Mouse (Mus musculus) urinary bladder, postnatal 4 days (tissue): ENCODE results near the gene Tcp11l1.

ENCODE experiments used
- DNase-seq, 2 experiments: peaks; one replicate each; pipeline ENCODE4 v3.0.0; 2021 to 2022; ENCODE audit warnings: low spot score in 2 of 2

The Tcp11l1 gene

DNA sequence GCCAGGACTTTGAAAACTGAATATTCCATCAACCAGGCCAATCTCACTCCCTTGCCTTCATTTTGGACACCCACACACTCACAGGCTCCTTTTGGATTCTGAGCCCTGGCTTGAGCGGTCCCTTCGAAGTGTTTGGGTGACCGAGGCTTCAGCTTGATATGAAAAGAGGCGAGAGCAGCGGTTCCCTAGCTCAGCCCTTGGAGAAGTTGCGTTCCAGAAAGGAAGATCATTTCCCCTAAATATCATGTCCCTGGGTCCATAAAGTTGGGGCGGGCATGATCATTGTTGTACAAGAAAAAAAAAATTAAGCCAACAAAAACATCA is 479 bp upstream of the Tcp11l1 start:
- DNase-seq = no peak

DNA sequence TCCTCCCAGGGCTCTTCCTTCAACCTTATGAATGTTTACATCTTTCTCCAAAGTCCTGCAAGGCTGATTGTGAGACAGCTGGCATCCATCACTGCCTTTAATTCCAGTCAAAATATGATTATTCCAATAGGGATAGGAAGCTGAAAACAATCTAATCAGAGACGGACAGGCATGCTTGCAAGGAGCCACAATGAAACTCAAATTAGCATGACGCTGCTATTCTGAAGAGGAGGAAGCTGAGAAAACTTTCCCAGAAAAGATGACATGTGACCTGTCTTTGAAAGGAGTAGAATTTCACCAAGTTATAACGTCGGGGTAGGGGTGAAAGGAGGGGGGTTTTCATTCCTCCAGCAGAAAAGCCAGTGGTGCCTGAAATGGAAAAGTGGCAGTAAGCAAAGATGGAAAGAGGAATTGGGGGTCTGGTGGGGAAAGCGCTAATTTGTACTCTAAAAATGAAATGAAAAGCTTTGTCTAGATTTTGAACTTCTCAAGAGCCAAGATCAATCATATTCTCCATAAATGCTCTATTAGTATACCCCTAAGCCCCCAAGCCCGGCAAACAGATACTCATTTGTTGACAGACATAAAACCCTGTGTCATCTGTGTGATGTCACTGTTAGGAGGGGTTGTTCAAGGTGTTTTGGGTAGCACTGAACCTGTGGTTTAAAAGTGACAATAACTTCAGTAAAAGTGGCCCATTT is 1.1 kb downstream of the Tcp11l1 start:
- no peak for DNase-seq

- DNase-seq = no peak
Observed at GRCm38 (mm10) chr2:104709786-104710337, 2.1 kb downstream of the Tcp11l1 start.

- DNase-seq = no peak
Observed at GRCm38 (mm10) chr2:104704355-104704754, 7.6 kb downstream of the Tcp11l1 start.

- no peak for DNase-seq
Observed at GRCm38 (mm10) chr2:104703158-104703557, 8.8 kb downstream of the Tcp11l1 start.

- DNase-seq = no peak
Observed at GRCm38 (mm10) chr2:104699659-104700058, 12.3 kb downstream of the Tcp11l1 start.

DNA sequence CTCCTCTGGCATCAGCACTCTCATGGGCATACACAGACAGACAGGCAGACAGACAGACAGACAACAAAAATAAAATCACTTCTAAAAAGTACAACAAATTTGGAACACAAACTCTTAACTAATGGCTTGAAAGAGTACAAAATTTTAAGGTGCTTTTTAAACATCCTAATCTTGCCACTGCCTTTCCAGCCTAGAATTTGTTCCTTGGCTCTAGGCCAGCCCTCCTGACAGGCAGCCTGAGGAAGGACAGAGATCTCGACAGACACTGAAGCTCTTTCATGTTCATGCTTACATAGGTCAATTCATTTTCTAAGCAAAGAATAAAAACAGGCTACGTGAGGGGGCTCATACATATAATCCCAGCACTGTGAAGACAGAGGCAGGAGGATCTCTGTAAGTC is 19.4 kb downstream of the Tcp11l1 start:
- no peak for DNase-seq

- DNase-seq = no peak
Observed at GRCm38 (mm10) chr2:104690720-104691119, 21.2 kb downstream of the Tcp11l1 start.

DNA sequence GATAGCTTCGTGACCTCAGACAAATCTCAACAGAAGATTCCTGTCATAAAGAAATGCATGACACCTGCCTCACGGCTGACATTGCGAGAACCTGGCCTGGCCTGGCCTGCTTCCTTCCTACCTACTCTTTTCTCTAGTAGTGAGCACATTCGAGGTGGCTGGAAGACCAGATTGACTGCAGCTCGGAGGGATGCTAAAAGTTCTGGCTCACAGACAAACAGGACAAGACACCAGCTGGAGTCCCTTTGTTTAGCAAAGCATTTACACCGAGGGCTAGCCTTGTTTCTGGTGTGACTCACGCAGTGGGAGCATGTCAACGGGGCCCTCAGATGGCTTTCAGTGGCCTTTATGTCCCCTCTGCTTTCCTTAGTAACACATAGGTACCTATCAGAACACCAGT is 23.2 kb downstream of the Tcp11l1 start:
- DNase-seq = no peak

GRCm38 (mm10) chr2:104688321-104688720 is 23.6 kb downstream of the Tcp11l1 start:
- no peak for DNase-seq

DNA sequence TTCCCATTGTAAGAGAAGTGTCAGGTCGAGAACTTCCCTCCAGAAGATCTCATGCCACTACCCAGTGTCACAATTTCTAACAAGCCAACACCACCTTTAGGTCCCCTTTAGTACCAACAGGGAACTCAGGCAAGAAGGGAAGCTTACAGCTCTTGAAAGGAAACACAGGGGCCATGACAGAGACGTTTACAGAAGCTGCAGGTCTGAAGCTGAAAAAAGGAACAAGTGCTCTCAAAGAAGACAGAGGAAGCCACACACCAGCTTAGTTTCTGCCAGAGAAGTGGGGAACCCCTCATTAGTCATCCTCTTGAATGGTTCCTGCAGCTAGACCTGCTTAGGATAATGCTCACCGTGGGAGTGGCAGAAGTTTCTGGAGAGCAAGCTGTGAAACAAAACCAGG is 24.7 kb downstream of the Tcp11l1 start:
- no peak for DNase-seq

GRCm38 (mm10) chr2:104685418-104685817 is 26.6 kb downstream of the Tcp11l1 start:
- DNase-seq = peak; percentile 73 to 77

- no peak for DNase-seq
Observed at GRCm38 (mm10) chr2:104684771-104685170, 27.2 kb downstream of the Tcp11l1 start.

GRCm38 (mm10) chr2:104677326-104677725 is 34.6 kb downstream of the Tcp11l1 start:
- DNase-seq = no peak

GRCm38 (mm10) chr2:104671724-104672123 is 40.2 kb downstream of the Tcp11l1 start:
- DNase-seq = no peak

- DNase-seq = no peak
Observed at GRCm38 (mm10) chr2:104669122-104669804, 42.7 kb downstream of the Tcp11l1 start.

DNA sequence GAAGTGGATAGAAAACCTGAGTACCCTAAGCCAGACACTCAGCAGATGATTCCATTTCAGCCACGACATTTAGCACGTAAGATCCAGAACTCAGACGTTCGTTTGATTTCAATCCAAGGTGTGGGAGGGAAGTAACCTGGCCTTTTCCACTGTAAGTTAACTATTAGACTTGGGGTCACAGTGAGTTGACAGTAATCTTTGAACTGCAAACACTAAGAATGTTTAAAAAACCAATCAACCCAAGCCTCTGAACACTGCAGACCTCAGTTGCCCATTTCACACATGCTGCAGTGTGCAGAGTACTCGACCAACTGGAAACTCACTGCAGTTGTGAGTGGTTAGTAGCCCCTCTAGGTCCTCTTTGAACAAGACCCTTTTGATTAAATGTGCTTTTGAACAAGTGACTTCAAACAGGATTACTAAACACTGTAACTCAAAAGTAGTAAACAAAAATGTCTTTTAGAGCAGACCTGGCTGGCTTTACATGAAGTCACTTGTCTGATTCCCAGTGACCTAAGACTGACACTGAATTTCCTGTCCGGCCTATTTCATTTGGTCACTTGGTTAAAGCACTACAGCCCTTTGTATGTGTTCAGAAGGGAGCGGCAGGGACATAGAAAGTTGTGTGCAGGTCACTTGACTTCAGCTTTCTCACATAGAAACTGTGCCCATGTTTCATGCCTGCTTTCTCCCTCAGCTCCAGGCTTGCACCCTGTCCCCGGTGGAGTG is 48.4 kb downstream of the Tcp11l1 start:
- DNase-seq = no peak

- DNase-seq = no peak
Observed at GRCm38 (mm10) chr2:104658659-104659058, 53.3 kb downstream of the Tcp11l1 start.

DNA sequence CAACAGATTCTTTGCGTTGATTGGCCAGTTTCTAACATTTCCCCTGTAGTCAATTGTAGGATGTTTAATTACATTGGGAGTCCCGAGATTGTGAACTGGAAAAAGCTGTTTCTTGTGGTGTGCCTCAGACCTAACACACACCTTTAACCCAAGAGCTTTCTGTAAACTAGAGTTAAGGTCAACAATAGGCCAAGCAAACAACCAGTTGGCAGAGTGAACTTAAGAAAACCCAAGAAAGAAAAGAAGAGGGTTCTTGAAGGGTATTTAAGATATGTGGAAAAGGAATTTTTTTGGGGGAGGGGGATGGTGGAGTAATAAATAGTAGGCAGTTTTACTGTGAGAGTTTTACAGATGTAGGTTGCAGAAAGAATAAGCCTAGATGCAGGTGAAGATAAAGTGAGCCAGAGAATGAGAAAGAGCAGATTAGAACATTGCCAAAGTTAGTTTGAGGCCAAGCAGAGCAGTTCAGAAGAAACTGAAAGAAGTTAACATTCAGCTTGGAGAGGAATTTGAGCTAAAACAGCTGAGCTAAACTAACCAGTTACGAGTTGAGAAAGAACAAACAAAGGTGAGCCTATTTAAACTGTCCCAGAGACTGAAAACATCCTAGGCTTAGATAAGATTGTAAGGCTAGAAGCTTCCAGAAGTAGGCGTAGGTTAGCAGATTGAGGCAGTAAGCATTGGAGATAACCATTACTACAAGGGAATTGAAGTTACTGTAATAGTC is 95.8 kb downstream of the Tcp11l1 start:
- DNase-seq = no peak

- DNase-seq = no peak
Observed at GRCm38 (mm10) chr2:104614786-104615185, 97.2 kb downstream of the Tcp11l1 start.
